Mouse (Mus musculus) ES-E14 (cell line): ENCODE data around the gene Hap1. TPM values are rescaled to one million over a fixed set of nuclear protein-coding genes. Genes with fewer than 3 reads are reported as not detected.

ENCODE experiments used
- DNase-seq: peaks from one replicate; pipeline ENCODE4 v3.0.0-alpha.2; 2013; ENCODE audit warnings: low read depth, low spot score
- H3K27ac ChIP-seq: 2 replicates; pipeline ENCODE4 v1.5.1; 2012; ENCODE audit warnings: low read depth, mild to moderate bottlenecking, low read length, moderate library complexity, mixed read lengths; ENCODE audit not compliant: poor library complexity, insufficient read depth, severe bottlenecking
- H3K36me3 ChIP-seq: 2 replicates; pipeline ENCODE4 v1.6.1; 2012; ENCODE audit warnings: mild to moderate bottlenecking, low read length, moderate library complexity, mixed read lengths; ENCODE audit not compliant: control insufficient read depth, poor library complexity, insufficient read depth, severe bottlenecking
- H3K4me1 ChIP-seq, 2 experiments: fragments of 150-350 bp in 1 of 2; sonication (generic) in 1 of 2; 2 replicates each; pipeline ENCODE4 v1.6.1; 2012; ENCODE audit warnings: low read length in 2 of 2, mild to moderate bottlenecking in 1 of 2, mixed read lengths in 1 of 2; ENCODE audit not compliant: control insufficient read depth in 2 of 2, insufficient read depth in 2 of 2, poor library complexity in 1 of 2
- H3K4me3 ChIP-seq, 2 experiments: fragments of 150-350 bp in 1 of 2; sonication (generic) in 1 of 2; 2 replicates each; pipeline ENCODE4 v1.5.1; 2012; ENCODE audit warnings: low read length in 2 of 2, low read depth in 1 of 2, mild to moderate bottlenecking in 1 of 2, mixed read lengths in 1 of 2; ENCODE audit not compliant: insufficient read depth in 1 of 2, poor library complexity in 1 of 2, severe bottlenecking in 1 of 2
- H3K9ac ChIP-seq: 2 replicates; pipeline ENCODE4 v1.6.1; 2012; ENCODE audit warnings: low read depth, mild to moderate bottlenecking, low read length, mixed read lengths; ENCODE audit not compliant: poor library complexity, insufficient read depth, severe bottlenecking
- H3K9me3 ChIP-seq: fragments of 150-350 bp; sonication (generic); 2 replicates; pipeline ENCODE4 v1.6.1; 2012; ENCODE audit warnings: low read depth, mild to moderate bottlenecking, low read length; ENCODE audit not compliant: control insufficient read depth, insufficient read depth
- CHD2 ChIP-seq: IDR thresholded peaks from 2 replicates; pipeline ENCODE4 v1.6.1; 2014; ENCODE audit warnings: mild to moderate bottlenecking, low read depth, low read length, inconsistent platforms
- HCFC1 ChIP-seq: IDR thresholded peaks from 2 replicates; pipeline ENCODE4 v1.6.1; 2012; ENCODE audit warnings: low read length, inconsistent platforms, borderline replicate concordance; ENCODE audit not compliant: insufficient read depth
- MAFK ChIP-seq: IDR thresholded peaks from 2 replicates; pipeline ENCODE4 v1.6.1; 2014; ENCODE audit warnings: mild to moderate bottlenecking, low read depth, low read length, inconsistent platforms; ENCODE audit not compliant: insufficient read depth
- ZC3H11A ChIP-seq: IDR thresholded peaks from 2 replicates; pipeline ENCODE4 v1.6.1; 2012; ENCODE audit warnings: low read depth, mild to moderate bottlenecking, inconsistent platforms, low read length, borderline replicate concordance
- ZNF384 ChIP-seq: IDR thresholded peaks from 2 replicates; pipeline ENCODE4 v1.6.1; 2012; ENCODE audit warnings: low read depth, low read length, inconsistent platforms
- in situ Hi-C, 2 experiments: fragments of 600-800 bp; cut with MboI; formaldehyde crosslinking; loops; one replicate each; pipeline ENCODE4 v1.15.1; 2025; ENCODE audit warnings: low sequenced_read_pairs in 2 of 2, inconsistent platforms in 1 of 2; ENCODE audit not compliant: unreplicated experiment in 2 of 2
- total RNA-seq: library from RNA; depleted of rRNA; stranded (reverse); fragments of 300-350 nt; gene quantifications from 2 replicates; pipeline ENCODE4 v1.2.3, GENCODE M21; 2012

Gene Hap1
- total RNA-seq, 1 experiment = 21.4 TPM

DNA sequence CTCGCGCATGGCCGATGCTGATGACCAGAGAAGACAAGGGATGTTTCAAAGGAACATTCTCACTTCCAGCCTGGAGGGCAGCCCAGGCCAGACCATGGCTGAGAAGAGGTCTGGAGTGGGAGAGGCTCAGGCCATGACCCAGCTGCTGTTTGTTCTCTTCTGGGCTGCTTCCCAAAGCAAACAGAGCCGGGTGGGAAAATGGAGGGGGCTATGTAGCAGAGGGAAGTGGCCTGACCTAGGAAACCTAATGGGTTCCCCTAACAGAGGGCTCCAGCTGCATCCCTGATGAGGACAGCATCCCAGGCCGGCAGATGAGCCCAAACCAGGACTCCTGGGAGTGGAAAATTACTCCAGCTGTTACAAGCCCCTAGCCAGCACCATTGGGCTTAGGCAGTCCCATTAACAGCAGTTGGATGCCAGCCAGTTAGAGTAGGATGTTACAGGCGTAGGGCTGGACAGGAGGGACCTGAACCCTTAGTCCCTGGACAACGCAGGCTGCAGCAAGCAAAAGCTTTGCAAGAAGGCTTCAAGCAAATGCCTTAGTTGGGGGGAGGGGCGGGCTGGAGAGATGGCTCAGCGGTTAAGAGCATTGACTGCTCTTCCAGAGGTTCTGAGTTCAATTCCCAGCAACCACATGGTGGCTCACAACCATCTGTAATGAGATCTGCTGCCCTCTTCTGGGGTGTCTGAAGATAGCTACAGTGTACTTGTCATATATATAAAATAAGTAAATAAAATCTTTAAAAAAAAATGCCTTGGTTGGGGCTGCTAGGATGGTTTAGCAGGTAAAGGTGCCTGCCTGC is 35.4 kb upstream of the Hap1 start:
- H3K36me3 ChIP-seq = no peaks in the 10 kb centered on the region
- DNase-seq = no peak
- H3K9me3 ChIP-seq = no peaks in the 10 kb centered on the region
- TF ChIP-seq HCFC1 (no peak), CHD2 (no peak), ZNF384 (no peak), ZC3H11A (no peak), MAFK (no peak)
- H3K9ac ChIP-seq = peak overlapping the region; percentile 35; the same call in 1 of the 2 replicates
- in situ Hi-C loops = no loop called here
- H3K4me1 ChIP-seq = peaks cover 22 to 57% of the 10 kb centered on the region in 2 experiments
- peak overlapping the region; percentile 62; the same call in 1 of the 2 replicates for H3K27ac ChIP-seq
- H3K4me3 ChIP-seq = peak overlapping the region in 1 of 2 experiments; percentile 9; a peak in 1 of 4 replicates

DNA sequence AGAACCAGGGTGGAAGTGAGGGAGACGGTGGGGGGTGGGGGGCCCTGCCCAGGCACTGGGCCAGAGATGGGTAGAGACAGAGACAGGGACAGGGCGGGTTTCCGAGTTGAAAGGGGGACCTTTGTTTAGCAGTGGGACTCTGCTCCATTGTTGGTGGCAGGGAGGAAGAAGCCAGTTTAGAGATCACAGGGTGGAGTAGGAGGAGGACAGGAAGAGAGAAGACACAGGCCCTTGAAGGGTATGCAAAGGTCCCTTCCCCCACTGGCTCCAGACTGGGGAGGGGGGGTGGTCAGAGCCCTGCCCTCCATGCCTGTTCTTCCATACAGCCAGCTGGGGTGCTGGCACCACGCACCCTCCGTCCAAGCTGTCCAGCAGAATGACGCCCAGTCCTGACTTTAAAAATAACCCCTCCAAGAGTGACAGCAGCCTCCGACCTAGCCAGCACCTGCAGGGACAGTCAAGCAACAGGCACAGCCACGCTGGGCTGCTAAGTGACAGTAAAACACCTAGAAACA is 34.1 kb upstream of the Hap1 start:
- Histone ChIP-seq H3K9ac (peak overlapping the region; percentile 6; the same call in 1 of the 2 replicates), H3K4me1 (peaks cover 25 to 67% of the 10 kb centered on the region in 2 experiments), H3K27ac (peak overlapping the region; percentile 62)

GRCm38 (mm10) chr11:100388588-100388987 is 32.7 kb upstream of the Hap1 start:
- Histone ChIP-seq H3K4me3 (peak overlapping the region in 1 of 2 experiments; percentile 28; a peak in 2 of 4 replicates), H3K4me1 (peaks cover 24 to 58% of the 10 kb centered on the region in 2 experiments), H3K9ac (peak overlapping the region; percentile 51), H3K9me3 (no peaks in the 10 kb centered on the region), H3K27ac (peak overlapping the region; percentile 92), H3K36me3 (peaks cover 14% of the 10 kb centered on the region)
- in situ Hi-C loops = no loop called here
- TF ChIP-seq MAFK (no peak), HCFC1 (no peak), ZNF384 (no peak), ZC3H11A (no peak), CHD2 (no peak)
- DNase-seq = no peak

More for the DNA sequence above, 34.1 kb upstream of the Hap1 start:
- peak overlapping the region in 1 of 2 experiments; percentile 3; a peak in 2 of 4 replicates for H3K4me3 ChIP-seq
- H3K36me3 ChIP-seq = peaks cover 6% of the 10 kb centered on the region
- no peaks in the 10 kb centered on the region for H3K9me3 ChIP-seq
- in situ Hi-C loops = no loop called here
- TF ChIP-seq ZNF384 = no peak
- no peak for TF ChIP-seq MAFK
- no peak for TF ChIP-seq ZC3H11A
- no peak for TF ChIP-seq HCFC1
- no peak for TF ChIP-seq CHD2
- no peak for DNase-seq

- in situ Hi-C loops = no loop called here
- no peak for TF ChIP-seq ZNF384
- TF ChIP-seq HCFC1 = no peak
- TF ChIP-seq CHD2 = no peak
- no peak for TF ChIP-seq MAFK
- no peak for TF ChIP-seq ZC3H11A
- DNase-seq = no peak
- Histone ChIP-seq H3K9me3 (no peaks in the 10 kb centered on the region), H3K4me1 (peaks cover 24 to 62% of the 10 kb centered on the region in 2 experiments), H3K4me3 (peak overlapping the region; percentile 1 to 24; a peak in 2 of 4 replicates), H3K9ac (peak overlapping the region; percentile 51; the same call in 1 of the 2 replicates), H3K36me3 (peaks cover 22% of the 10 kb centered on the region), H3K27ac (peak overlapping the region; percentile 92)
Measured at GRCm38 (mm10) chr11:100387589-100388375, 31.9 kb upstream of the Hap1 start.
